Mouse (Mus musculus) pancreas, adult 10 weeks (tissue): ENCODE results near the gene Aktip. TPM values are rescaled to one million over a fixed set of nuclear protein-coding genes. Genes with fewer than 3 reads are reported as not detected.

Experiments used
- polyA plus RNA-seq: library from polyadenylated mRNA; stranded (reverse); fragments of 350-450 nt; fragmentation: Illumina TruSeq; extraction: RNeasy Lipid Tissue Mini Kit (QIAGEN cat#74804); gene quantifications from one replicate; pipeline ENCODE4 v1.2.3, GENCODE M21; 2015; ENCODE audit warnings: low read depth, low replicate concordance; ENCODE audit not compliant: insufficient read depth

The Aktip gene
- polyA plus RNA-seq: 11.0 TPM

GRCm38 (mm10) chr8:91199876-91200275 lies at the start of gene Aktip:
TSS of gene Aktip (minus strand) at chr8:91199976.

GRCm38 (mm10) chr8:91069834-91070233 lies 129.9 kb downstream of the Aktip start, which contains the start of gene Rbl2:
TSS of gene Rbl2 (plus strand) at chr8:91070057.

Other genes with a start within 250 kb of the Aktip start
- 8.3 TPM for gene Rbl2, start 129.9 kb downstream of the Aktip start, polyA plus RNA-seq
- gene Rpgrip1l, start 113.3 kb upstream of the Aktip start, polyA plus RNA-seq: 0.70 TPM
- gene Fto, start 113.5 kb upstream of the Aktip start, polyA plus RNA-seq: 8.2 TPM